Mouse (Mus musculus) neural tube, embryonic 10.5 days (tissue): ENCODE results near the gene Igfbp2.

Source experiments
- DNase-seq: peaks from one replicate; pipeline ENCODE4 v3.0.0-alpha.2; 2017; ENCODE audit warnings: low spot score; ENCODE audit errors: extremely low spot score

Igfbp2 gene

GRCm38 (mm10) chr1:72854337-72855237 lies 30.3 kb downstream of the Igfbp2 start:
- peak; percentile 69 for DNase-seq

GRCm38 (mm10) chr1:72855729-72856128 lies 31.4 kb downstream of the Igfbp2 start:
- DNase-seq, result no peak

- DNase-seq, result no peak
Observed at GRCm38 (mm10) chr1:72856209-72856909, 32.1 kb downstream of the Igfbp2 start.

- DNase-seq, result no peak
Observed at GRCm38 (mm10) chr1:72857142-72857541, 32.8 kb downstream of the Igfbp2 start.

- no peak for DNase-seq
Observed at GRCm38 (mm10) chr1:72857631-72858030, 33.3 kb downstream of the Igfbp2 start.

GRCm38 (mm10) chr1:72858286-72858685 lies 34.0 kb downstream of the Igfbp2 start:
- DNase-seq, result no peak

GRCm38 (mm10) chr1:72858874-72859273 lies 34.6 kb downstream of the Igfbp2 start:
- no peak for DNase-seq

GRCm38 (mm10) chr1:72859963-72860362 lies 35.7 kb downstream of the Igfbp2 start:
- DNase-seq, result no peak

- DNase-seq, result no peak
Observed at GRCm38 (mm10) chr1:72860502-72860901, 36.2 kb downstream of the Igfbp2 start.

GRCm38 (mm10) chr1:72861702-72862101 lies 37.4 kb downstream of the Igfbp2 start:
- no peak for DNase-seq

- DNase-seq, result no peak
Observed at GRCm38 (mm10) chr1:72862248-72862647, 37.9 kb downstream of the Igfbp2 start.

- DNase-seq, result no peak
Observed at GRCm38 (mm10) chr1:72863692-72864091, 39.4 kb downstream of the Igfbp2 start.

GRCm38 (mm10) chr1:72864272-72864671 lies 40.0 kb downstream of the Igfbp2 start:
- DNase-seq, result no peak

GRCm38 (mm10) chr1:72865900-72866299 lies 41.6 kb downstream of the Igfbp2 start:
- DNase-seq, result peak; percentile 89

GRCm38 (mm10) chr1:72866417-72866816 lies 42.1 kb downstream of the Igfbp2 start:
- no peak for DNase-seq

GRCm38 (mm10) chr1:72867346-72867745 lies 43.0 kb downstream of the Igfbp2 start:
- no peak for DNase-seq

GRCm38 (mm10) chr1:72868429-72869215 lies 44.3 kb downstream of the Igfbp2 start:
- no peak for DNase-seq

- DNase-seq, result no peak
Observed at GRCm38 (mm10) chr1:72869275-72869674, 45.0 kb downstream of the Igfbp2 start.

- peak; percentile 75 for DNase-seq
Observed at GRCm38 (mm10) chr1:72869681-72870614, 45.6 kb downstream of the Igfbp2 start.

- peak; percentile 79 for DNase-seq
Observed at GRCm38 (mm10) chr1:72870615-72871336, 46.5 kb downstream of the Igfbp2 start.
